Mouse (Mus musculus): ENCODE data around the gene Krtap5-2.

DNA sequence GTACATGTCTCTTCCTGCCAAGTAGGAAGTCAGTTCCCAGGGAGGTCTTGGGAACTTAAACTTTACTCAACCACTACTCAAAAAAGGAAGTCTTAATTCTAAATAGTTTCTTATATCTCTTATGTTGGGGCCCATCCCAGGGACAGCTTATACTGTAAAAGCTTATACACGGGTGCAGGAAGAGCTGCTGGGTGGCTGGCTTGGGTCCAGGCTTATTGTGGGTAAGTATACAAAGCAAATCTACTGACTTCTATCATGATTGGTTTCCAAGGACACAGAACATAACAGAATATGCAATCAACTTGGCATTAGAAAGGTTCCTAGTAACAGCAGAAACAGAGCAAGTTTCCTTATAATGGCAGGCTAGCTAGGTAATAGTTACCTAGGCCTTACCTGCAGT, 20.5 kb downstream of the Krtap5-2 start:
- TF ChIP-seq POLR2A (IDR thresholded peaks at IDR 0.05; ENCODE audit: borderline replicate concordance, insufficient read depth, low read length) (no peak), CTCF (IDR thresholded peaks at IDR 0.05; ENCODE audit: borderline replicate concordance, insufficient read depth, low read depth, low read length) (no peak)

Measured in cerebellum, adult 2 months (tissue).